Comparison of ENCODE assay signal across 11 mouse cellular contexts in the genomic region with DNA sequence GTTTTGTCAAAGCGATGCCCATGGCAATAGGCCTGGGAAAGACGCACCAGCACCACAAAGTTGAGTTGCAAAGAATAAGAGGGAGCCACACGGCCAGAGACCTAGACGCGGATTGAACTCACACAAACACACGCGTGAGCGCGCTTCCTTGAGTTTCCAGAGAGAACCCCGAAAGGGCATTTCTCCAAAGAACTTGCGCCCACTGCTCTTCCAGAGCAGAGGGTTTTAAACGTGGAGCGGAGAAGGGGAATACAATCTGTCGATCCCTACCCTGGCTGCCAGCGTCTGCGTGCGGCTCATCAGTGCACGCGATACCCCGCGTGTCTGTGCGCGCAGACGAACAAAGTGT. TPM values are rescaled to one million over a fixed set of nuclear protein-coding genes. Genes with fewer than 3 reads are reported as not detected.
DNase-seq lines count a peak whose midpoint lies in the region; ATAC-seq and TF ChIP-seq lines count a peak whose summit lies in the region.
"Had no signal": no experiment of that assay in that cellular context is flagged by ENCODE, and none has a peak within 500 bp of the region (broad histone marks: within the 10 kb centered on the region; RNA-seq: fewer than 3 reads in every experiment).

No protein-coding gene starts in this region.

- no peaks in the 10 kb centered on the region for H3K36me3 ChIP-seq in heart, embryonic 11.5 days (ENCODE audit: control insufficient read depth, insufficient read depth, low read length)
- no peaks in the 10 kb centered on the region for H3K36me3 ChIP-seq in heart, adult 2 months (ENCODE audit: control insufficient read depth, insufficient read depth, low read length)
- no peaks in the 10 kb centered on the region for H3K36me3 ChIP-seq in hindbrain, embryonic 14.5 days (replicated peaks; ENCODE audit: control insufficient read depth, insufficient read depth)
- H3K36me3 ChIP-seq in midbrain, embryonic 15.5 days (replicated peaks), result no peaks in the 10 kb centered on the region

- no peak for TF ChIP-seq POLR2A in heart, adult 2 months (IDR thresholded peaks at IDR 0.05; ENCODE audit: insufficient read depth, low read depth, low read length)

- intact Hi-C loops in heart, adult 2 months (cut with DNase I), result no loop called here

- TF ChIP-seq EP300 in heart, adult 2 months (IDR thresholded peaks at IDR 0.05; ENCODE audit: insufficient read depth, low read depth, low read length), result no peak

- H3K4me1 ChIP-seq in heart, embryonic 11.5 days (ENCODE audit: control insufficient read depth, insufficient read depth, low read length), result peaks cover 11% of the 10 kb centered on the region; the same call in 1 of the 2 replicates
- H3K4me1 ChIP-seq in heart, adult 2 months (ENCODE audit: control insufficient read depth, insufficient read depth, low read length), result no peaks in the 10 kb centered on the region
- H3K4me1 ChIP-seq in hindbrain, embryonic 14.5 days (replicated peaks; ENCODE audit: control insufficient read depth, insufficient read depth, low read length), result no peaks in the 10 kb centered on the region; the same call in 1 of the 2 replicates
- H3K4me1 ChIP-seq in midbrain, embryonic 15.5 days, result peaks cover 17% of the 10 kb centered on the region

- WGBS in heart, embryonic 11.5 days (ENCODE audit: insufficient replicate concordance), result under 1% methylated on average over 24 of the region's 24 CpGs
- WGBS in heart, adult 2 months, result 2% methylated on average over 24 of the region's 24 CpGs
- WGBS in hindbrain, embryonic 14.5 days, result under 1% methylated on average over 24 of the region's 24 CpGs
- WGBS in midbrain, embryonic 15.5 days, result 1% methylated on average over 24 of the region's 24 CpGs

- H3K9me3 ChIP-seq in heart, embryonic 11.5 days (replicated peaks; ENCODE audit: control insufficient read depth, low read length), result no peaks in the 10 kb centered on the region
- 0 out of 2 replicates have a peak, but pooled peaks cover 4% of the 10 kb centered on the region for H3K9me3 ChIP-seq in hindbrain, embryonic 14.5 days (ENCODE audit: control insufficient read depth, low read length)
- no peaks in the 10 kb centered on the region for H3K9me3 ChIP-seq in midbrain, embryonic 15.5 days

- H3K9ac ChIP-seq in heart, embryonic 11.5 days (ENCODE audit: low read depth, low read length), result no peak overlapping the region
- no peak overlapping the region for H3K9ac ChIP-seq in heart, adult 2 months (ENCODE audit: low read depth, low read length)
- H3K9ac ChIP-seq in hindbrain, embryonic 14.5 days, result no peak overlapping the region
- no peak overlapping the region for H3K9ac ChIP-seq in midbrain, embryonic 15.5 days

- peak overlapping the region; percentile 45 for H3K4me3 ChIP-seq in heart, embryonic 11.5 days (ENCODE audit: low read depth, low read length)
- no peak overlapping the region for H3K4me3 ChIP-seq in heart, adult 2 months
- peak overlapping the region; percentile 23 for H3K4me3 ChIP-seq in hindbrain, embryonic 14.5 days (replicated peaks; ENCODE audit: low read length)
- peak overlapping the region; percentile 36 for H3K4me3 ChIP-seq in midbrain, embryonic 15.5 days
- H3K4me3 ChIP-seq: myocyte had no signal

- no peak for TF ChIP-seq CTCF in heart, adult 2 months (IDR thresholded peaks at IDR 0.05)

- no peak for ATAC-seq in heart, embryonic 11.5 days (replicated peaks; ENCODE audit: insufficient number of reproducible peaks, low FRiP score, low TSS enrichment)
- ATAC-seq in hindbrain, embryonic 14.5 days (ENCODE audit: low FRiP score), result peak; percentile 44; the same call in 1 of the 2 replicates
- no peak for ATAC-seq in midbrain, embryonic 15.5 days (replicated peaks)

- DNase-seq in heart, adult 2 months, result no peak
- DNase-seq in ZHBTc4 (ENCODE audit: low read depth, low spot score), result peak; percentile 61
- DNase-seq in hindbrain, embryonic 14.5 days (ENCODE audit: low spot score), result no peak
- DNase-seq in thymus, postnatal 36 days, result no peak
- DNase-seq in cerebellum, postnatal 36 days, result no peak
- DNase-seq in testis, postnatal 14 days (ENCODE audit: low spot score), result no peak

- H3K27me3 ChIP-seq in heart, embryonic 11.5 days (ENCODE audit: control insufficient read depth, insufficient read depth, low read length), result peaks cover 79% of the 10 kb centered on the region
- peaks cover 38% of the 10 kb centered on the region for H3K27me3 ChIP-seq in heart, adult 2 months (ENCODE audit: control insufficient read depth, insufficient read depth, low read length)
- H3K27me3 ChIP-seq in hindbrain, embryonic 14.5 days (ENCODE audit: control insufficient read depth, insufficient read depth, low read length), result peaks cover 93% of the 10 kb centered on the region
- H3K27me3 ChIP-seq in midbrain, embryonic 15.5 days (replicated peaks), result peaks cover 64% of the 10 kb centered on the region

- no peaks in the 10 kb centered on the region for H3K79me2 ChIP-seq in heart, adult 2 months (replicated peaks; ENCODE audit: control insufficient read depth, insufficient read depth, low read length)

- peak overlapping the region; percentile 78 for H3K4me2 ChIP-seq in heart, embryonic 11.5 days
- H3K4me2 ChIP-seq in hindbrain, embryonic 14.5 days (replicated peaks), result peak overlapping the region; percentile 48
- H3K4me2 ChIP-seq in midbrain, embryonic 15.5 days, result peak overlapping the region; percentile 56

- H3K27ac ChIP-seq in heart, embryonic 11.5 days (ENCODE audit: low read depth, low read length), result no peak overlapping the region
- no peak overlapping the region for H3K27ac ChIP-seq in heart, adult 2 months
- H3K27ac ChIP-seq in hindbrain, embryonic 14.5 days, result no peak overlapping the region
- no peak overlapping the region for H3K27ac ChIP-seq in midbrain, embryonic 15.5 days

RNA-seq across cellular contexts. Expression of a gene that starts 0.9 kb away (rescaled TPM):
- not detected in 2 replicates for polyA plus RNA-seq in heart, embryonic 11.5 days (2014; fragmentation: Nextera tagmentation; extraction: Ambion mirVana)
- not detected for total RNA-seq in heart, adult 2 months (2021)
- polyA plus RNA-seq in heart, adult 2 months (2012; rRNA removed), result not detected in 2 replicates
- not detected in 2 replicates for polyA plus RNA-seq in hindbrain, embryonic 14.5 days (2014; fragmentation: Nextera tagmentation; extraction: Ambion mirVana)
- 2.2 and 6.3 TPM in 2 replicates for polyA plus RNA-seq in midbrain, embryonic 15.5 days (2015; fragmentation: Nextera tagmentation; extraction: Ambion mirVana)
- total RNA-seq: layer of hippocampus, postnatal 10 days had no signal
- polyA plus RNA-seq: C2C12, myocyte had no signal
